Mouse (Mus musculus): ENCODE measurements around the gene Nasp.

- no peak for TF ChIP-seq CTCF (IDR thresholded peaks at IDR 0.05)
- no peak for TF ChIP-seq EP300 (IDR thresholded peaks at IDR 0.05; ENCODE audit: insufficient read depth, low read depth, low read length)
- no peak for TF ChIP-seq POLR2A (IDR thresholded peaks at IDR 0.05; ENCODE audit: insufficient read depth, low read depth, low read length)
Measured at GRCm38 (mm10) chr4:116661998-116662397, 34.3 kb upstream of the Nasp start.

Measured in heart, adult 2 months (tissue).